Mouse (Mus musculus): Measurements from ENCODE around the gene Pik3c2b. TPM values are rescaled to one million over a fixed set of nuclear protein-coding genes. Genes with fewer than 3 reads are reported as not detected.

Pik3c2b gene
- total RNA-seq, 1 experiment, result 3.1 TPM

DNA sequence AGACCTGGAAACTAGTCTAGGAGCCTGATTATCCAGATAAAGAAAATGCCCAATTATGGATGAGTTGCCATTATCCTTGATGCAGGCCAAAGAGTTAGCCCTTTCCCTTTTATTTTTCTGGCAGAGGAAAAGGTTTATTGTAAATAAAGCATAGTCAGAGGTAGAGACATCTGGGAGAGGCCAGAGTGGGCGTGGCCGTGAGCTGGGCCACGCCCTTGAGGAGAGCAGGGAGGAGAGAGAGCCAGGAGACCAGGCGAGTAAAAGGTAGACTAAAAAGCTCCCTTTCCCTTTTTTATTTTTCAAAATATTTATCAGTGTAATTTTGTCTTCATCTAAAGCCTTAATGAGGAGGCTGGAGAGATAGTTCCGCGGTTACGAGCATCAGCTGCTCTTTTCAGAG lies 17.5 kb upstream of the Pik3c2b start:
- in situ Hi-C loops (cut with MboI; ENCODE audit: low sequenced_read_pairs in 2 of 2, unreplicated experiment in 2 of 2), result loop anchor here (25.0 kb wide), 1 partner anchor 109 kb away; the partner anchor contains the start of gene Ppp1r15b (in 2 of the 2)
- Histone ChIP-seq H3K9ac (ENCODE audit: insufficient read depth, low read depth, low read length, poor library complexity, severe bottlenecking) (no peak overlapping the region), H3K4me1 (ENCODE audit: control insufficient read depth in 2 of 2, insufficient read depth in 2 of 2, low read length in 2 of 2, poor library complexity in 1 of 2) (peaks cover 0 to 2% of the 10 kb centered on the region in 2 experiments; a peak in 3 of 4 replicates), H3K27ac (ENCODE audit: insufficient read depth, low read depth, low read length, poor library complexity, severe bottlenecking) (no peak overlapping the region), H3K9me3 (ENCODE audit: control insufficient read depth, insufficient read depth, low read depth, low read length) (no peaks in the 10 kb centered on the region), H3K4me3 (ENCODE audit: insufficient read depth in 1 of 2, low read depth in 1 of 2, low read length in 2 of 2, poor library complexity in 1 of 2, severe bottlenecking in 1 of 2) (0 out of 4 replicates have a peak overlapping the region, but pooled peaks of 1 of the 2 experiments have one; percentile 13), H3K36me3 (ENCODE audit: control insufficient read depth, insufficient read depth, low read length, poor library complexity, severe bottlenecking) (no peaks in the 10 kb centered on the region)
- no peak for DNase-seq (ENCODE audit: low read depth, low spot score)
- TF ChIP-seq MAFK (IDR thresholded peaks at IDR 0.05; ENCODE audit: insufficient read depth, low read depth, low read length), result no peak
- TF ChIP-seq ZNF384 (IDR thresholded peaks at IDR 0.05; ENCODE audit: low read depth, low read length), result no peak
- TF ChIP-seq ZC3H11A (IDR thresholded peaks at IDR 0.05; ENCODE audit: borderline replicate concordance, low read depth, low read length), result no peak
- TF ChIP-seq CHD2 (IDR thresholded peaks at IDR 0.05; ENCODE audit: low read depth, low read length), result no peak
- no peak for TF ChIP-seq HCFC1 (IDR thresholded peaks at IDR 0.05; ENCODE audit: borderline replicate concordance, insufficient read depth, low read length)

DNA sequence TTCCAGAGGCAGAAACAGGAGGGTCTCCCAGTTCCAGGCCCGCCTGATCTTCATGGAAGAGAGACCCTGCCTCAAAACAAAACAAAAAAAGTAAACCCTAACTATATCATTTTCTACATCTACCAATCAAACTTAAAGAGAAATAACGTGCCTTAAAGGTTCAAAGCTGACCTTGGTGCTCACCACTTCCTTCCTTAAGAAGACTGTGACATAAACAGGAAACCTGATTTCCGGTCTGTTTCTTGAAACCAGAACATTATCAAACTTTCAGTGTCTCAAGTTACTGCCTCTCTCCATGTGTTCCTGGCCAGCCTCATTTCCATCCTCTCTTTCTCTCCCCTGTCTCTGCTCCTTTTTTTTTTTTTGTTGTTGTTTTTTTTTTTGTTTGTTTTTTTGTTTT lies 15.7 kb upstream of the Pik3c2b start:
- H3K9ac ChIP-seq (ENCODE audit: insufficient read depth, low read depth, low read length, poor library complexity, severe bottlenecking), result no peak overlapping the region
- no peak for DNase-seq (ENCODE audit: low read depth, low spot score)
- no peak for TF ChIP-seq HCFC1 (IDR thresholded peaks at IDR 0.05; ENCODE audit: borderline replicate concordance, insufficient read depth, low read length)
- no peak for TF ChIP-seq CHD2 (IDR thresholded peaks at IDR 0.05; ENCODE audit: low read depth, low read length)
- no peak for TF ChIP-seq MAFK (IDR thresholded peaks at IDR 0.05; ENCODE audit: insufficient read depth, low read depth, low read length)
- no peak for TF ChIP-seq ZC3H11A (IDR thresholded peaks at IDR 0.05; ENCODE audit: borderline replicate concordance, low read depth, low read length)
- TF ChIP-seq ZNF384 (IDR thresholded peaks at IDR 0.05; ENCODE audit: low read depth, low read length), result no peak
- H3K4me1 ChIP-seq (ENCODE audit: control insufficient read depth in 2 of 2, insufficient read depth in 2 of 2, low read length in 2 of 2, poor library complexity in 1 of 2), result peaks cover 0 to 2% of the 10 kb centered on the region in 2 experiments; a peak in 3 of 4 replicates
- no peaks in the 10 kb centered on the region for H3K36me3 ChIP-seq (ENCODE audit: control insufficient read depth, insufficient read depth, low read length, poor library complexity, severe bottlenecking)
- no peak overlapping the region for H3K27ac ChIP-seq (ENCODE audit: insufficient read depth, low read depth, low read length, poor library complexity, severe bottlenecking)
- in situ Hi-C loops (cut with MboI; ENCODE audit: low sequenced_read_pairs in 2 of 2, unreplicated experiment in 2 of 2), result loop anchor here (25.0 kb wide), 1 partner anchor 108 kb away; the partner anchor contains the start of gene Ppp1r15b (in 2 of the 2)
- H3K9me3 ChIP-seq (ENCODE audit: control insufficient read depth, insufficient read depth, low read depth, low read length), result no peaks in the 10 kb centered on the region
- H3K4me3 ChIP-seq (ENCODE audit: insufficient read depth in 1 of 2, low read depth in 1 of 2, low read length in 2 of 2, poor library complexity in 1 of 2, severe bottlenecking in 1 of 2), result no peak overlapping the region

DNA sequence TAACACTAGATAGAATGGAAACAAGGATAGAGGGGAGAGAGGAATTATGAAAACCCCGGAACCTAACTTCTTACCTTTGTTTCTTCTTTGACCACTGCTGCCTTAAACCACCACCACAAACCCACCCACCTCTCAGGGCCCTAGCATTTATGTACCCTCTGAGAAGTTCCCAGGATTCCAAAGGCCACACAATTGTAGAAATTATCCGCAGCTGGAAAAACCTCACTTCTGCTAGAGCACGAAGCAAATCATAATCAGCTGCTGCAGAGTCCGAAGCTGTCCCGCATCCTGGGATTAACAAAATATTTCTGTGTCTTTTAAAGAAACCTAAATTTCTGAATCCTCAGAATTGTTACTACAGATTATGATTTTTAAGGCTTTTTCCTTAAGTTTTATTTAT lies 15.0 kb upstream of the Pik3c2b start, which contains the start of gene Mdm4:
Gene Mdm4, minus strand, starts transcription at position 101 of the 400 bp plus-strand sequence.
- Histone ChIP-seq H3K4me3 (ENCODE audit: insufficient read depth in 1 of 2, low read depth in 1 of 2, low read length in 2 of 2, poor library complexity in 1 of 2, severe bottlenecking in 1 of 2) (no peak within 1 kb of the TSS), H3K4me1 (ENCODE audit: control insufficient read depth in 2 of 2, insufficient read depth in 2 of 2, low read length in 2 of 2, poor library complexity in 1 of 2) (peaks cover 0 to 2% of the 10 kb centered on the region in 2 experiments; a peak in 3 of 4 replicates), H3K9ac (ENCODE audit: insufficient read depth, low read depth, low read length, poor library complexity, severe bottlenecking) (no peak within 1 kb of the TSS), H3K36me3 (ENCODE audit: control insufficient read depth, insufficient read depth, low read length, poor library complexity, severe bottlenecking) (no peaks in the 10 kb centered on the region), H3K27ac (ENCODE audit: insufficient read depth, low read depth, low read length, poor library complexity, severe bottlenecking) (no peak within 1 kb of the TSS), H3K9me3 (ENCODE audit: control insufficient read depth, insufficient read depth, low read depth, low read length) (no peaks in the 10 kb centered on the region)
- DNase-seq (ENCODE audit: low read depth, low spot score), result no peak
- TF ChIP-seq ZC3H11A (IDR thresholded peaks at IDR 0.05; ENCODE audit: borderline replicate concordance, low read depth, low read length) (no peak), ZNF384 (IDR thresholded peaks at IDR 0.05; ENCODE audit: low read depth, low read length) (no peak), MAFK (IDR thresholded peaks at IDR 0.05; ENCODE audit: insufficient read depth, low read depth, low read length) (no peak), CHD2 (IDR thresholded peaks at IDR 0.05; ENCODE audit: low read depth, low read length) (no peak), HCFC1 (IDR thresholded peaks at IDR 0.05; ENCODE audit: borderline replicate concordance, insufficient read depth, low read length) (no peak)
- in situ Hi-C loops (cut with MboI; ENCODE audit: low sequenced_read_pairs in 2 of 2, unreplicated experiment in 2 of 2), result loop anchor here (25.0 kb wide), 1 partner anchor 107 kb away; the partner anchor contains the start of gene Ppp1r15b (in 2 of the 2)

DNA sequence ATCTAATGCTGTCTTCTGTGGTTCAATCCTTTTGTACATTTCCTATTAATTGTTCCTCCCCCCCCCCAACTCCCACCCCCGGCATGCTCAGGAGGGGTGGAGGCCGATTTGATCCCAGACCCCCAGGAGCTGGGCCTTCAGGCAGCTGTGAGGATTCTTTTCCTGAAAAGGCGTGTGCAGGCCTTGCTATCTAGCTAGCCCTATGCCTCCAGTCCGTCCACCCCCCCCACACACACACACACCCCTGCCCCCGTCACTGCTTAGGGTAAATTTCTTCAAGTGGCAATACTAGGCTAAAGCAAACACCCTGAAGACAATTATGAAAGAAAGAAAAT lies 12.5 kb upstream of the Pik3c2b start:
- H3K9ac ChIP-seq (ENCODE audit: insufficient read depth, low read depth, low read length, poor library complexity, severe bottlenecking), result no peak overlapping the region
- H3K4me1 ChIP-seq (ENCODE audit: control insufficient read depth in 2 of 2, insufficient read depth in 2 of 2, low read length in 2 of 2, poor library complexity in 1 of 2), result peaks cover 0 to under 1% of the 10 kb centered on the region in 2 experiments; a peak in 1 of 4 replicates
- DNase-seq (ENCODE audit: low read depth, low spot score), result no peak
- no peaks in the 10 kb centered on the region for H3K36me3 ChIP-seq (ENCODE audit: control insufficient read depth, insufficient read depth, low read length, poor library complexity, severe bottlenecking)
- H3K4me3 ChIP-seq (ENCODE audit: insufficient read depth in 1 of 2, low read depth in 1 of 2, low read length in 2 of 2, poor library complexity in 1 of 2, severe bottlenecking in 1 of 2), result peak overlapping the region; percentile 43 to 65; a peak in 3 of 4 replicates
- H3K27ac ChIP-seq (ENCODE audit: insufficient read depth, low read depth, low read length, poor library complexity, severe bottlenecking), result no peak overlapping the region
- in situ Hi-C loops (cut with MboI; ENCODE audit: low sequenced_read_pairs in 2 of 2, unreplicated experiment in 2 of 2), result loop anchor here (25.0 kb wide), 1 partner anchor 104 kb away; the partner anchor contains the start of gene Ppp1r15b (in 2 of the 2)
- no peaks in the 10 kb centered on the region for H3K9me3 ChIP-seq (ENCODE audit: control insufficient read depth, insufficient read depth, low read depth, low read length)
- TF ChIP-seq CHD2 (IDR thresholded peaks at IDR 0.05; ENCODE audit: low read depth, low read length) (no peak), HCFC1 (IDR thresholded peaks at IDR 0.05; ENCODE audit: borderline replicate concordance, insufficient read depth, low read length) (no peak), ZC3H11A (IDR thresholded peaks at IDR 0.05; ENCODE audit: borderline replicate concordance, low read depth, low read length) (no peak), MAFK (IDR thresholded peaks at IDR 0.05; ENCODE audit: insufficient read depth, low read depth, low read length) (no peak), ZNF384 (IDR thresholded peaks at IDR 0.05; ENCODE audit: low read depth, low read length) (no peak)
